Mouse (Mus musculus) liver, embryonic 12.5 days (tissue): ENCODE data around the gene Ano1. TPM values are rescaled to one million over a fixed set of nuclear protein-coding genes. Genes with fewer than 3 reads are reported as not detected.

ENCODE experiments used
- ATAC-seq: fragments of 200-750 bp; cut with Nextera tagmentation; 2 replicates; pipeline ENCODE4 v1.8.0; 2017; ENCODE audit warnings: moderate number of reproducible peaks, mild to moderate bottlenecking, moderate library complexity
- H3K27ac ChIP-seq: fragments of 300-500 bp; sonication (generic); 2 replicates; pipeline ENCODE4 v1.5.1; 2016; ENCODE audit warnings: mild to moderate bottlenecking
- H3K27me3 ChIP-seq: fragments of 300-500 bp; sonication (generic); replicated peaks from 2 replicates; pipeline ENCODE4 v1.6.1; 2016; ENCODE audit warnings: mild to moderate bottlenecking, moderate library complexity
- H3K36me3 ChIP-seq: fragments of 300-500 bp; sonication (generic); 2 replicates; pipeline ENCODE4 v1.6.1; 2016; ENCODE audit warnings: mild to moderate bottlenecking, moderate library complexity
- H3K4me1 ChIP-seq: fragments of 300-500 bp; sonication (generic); 2 replicates; pipeline ENCODE4 v1.6.1; 2016
- H3K4me2 ChIP-seq: fragments of 300-500 bp; sonication (generic); 2 replicates; pipeline ENCODE4 v1.6.1; 2016; ENCODE audit warnings: mild to moderate bottlenecking, moderate library complexity
- H3K4me3 ChIP-seq: fragments of 300-500 bp; sonication (generic); 2 replicates; pipeline ENCODE4 v1.5.1; 2016; ENCODE audit warnings: mild to moderate bottlenecking, moderate library complexity
- H3K9ac ChIP-seq: fragments of 300-500 bp; sonication (generic); 2 replicates; pipeline ENCODE4 v1.6.1; 2016; ENCODE audit warnings: mild to moderate bottlenecking, moderate library complexity
- H3K9me3 ChIP-seq: fragments of 300-500 bp; sonication (generic); replicated peaks from 2 replicates; pipeline ENCODE4 v1.6.1; 2016; ENCODE audit warnings: mild to moderate bottlenecking, moderate library complexity
- WGBS: fragments of 180-500 bp; shearing (Covaris S2); methylation state at CpG from one replicate; pipeline ENCODE4 v1.1.7; 2016; ENCODE audit not compliant: insufficient replicate concordance; 5-methylcytosine and 5-hydroxymethylcytosine counted together
- polyA plus RNA-seq: library from polyadenylated mRNA; unstranded; fragments of >200 nt; fragmentation: Nextera tagmentation; extraction: Ambion mirVana; gene quantifications from 2 replicates; pipeline ENCODE4 v1.2.1, GENCODE M21; 2016

Ano1 gene
- polyA plus RNA-seq, 1 experiment from 2014 or later: 7.2 TPM

GRCm38 (mm10) chr7:144627606-144628333, 124.0 kb downstream of the Ano1 start:
- no peak overlapping the region for H3K27ac ChIP-seq
- ATAC-seq: no peak
- no peak overlapping the region for H3K9ac ChIP-seq
- no peaks in the 10 kb centered on the region for H3K4me1 ChIP-seq
- no peak overlapping the region for H3K4me3 ChIP-seq
- 0 out of 2 replicates have a peak, but pooled peaks cover 4% of the 10 kb centered on the region for H3K36me3 ChIP-seq
- 54% methylated on average over 13 of the region's 13 CpGs for WGBS
- peaks cover 35% of the 10 kb centered on the region for H3K27me3 ChIP-seq
- no peak overlapping the region for H3K4me2 ChIP-seq
- no peaks in the 10 kb centered on the region for H3K9me3 ChIP-seq

- H3K9ac ChIP-seq: no peak overlapping the region
- peaks cover 32% of the 10 kb centered on the region for H3K27me3 ChIP-seq
- no peaks in the 10 kb centered on the region for H3K4me1 ChIP-seq
- 57% methylated on average over 2 of the region's 2 CpGs for WGBS
- H3K9me3 ChIP-seq: no peaks in the 10 kb centered on the region
- no peak overlapping the region for H3K27ac ChIP-seq
- no peak overlapping the region for H3K4me3 ChIP-seq
- H3K4me2 ChIP-seq: no peak overlapping the region
- 0 out of 2 replicates have a peak, but pooled peaks cover 4% of the 10 kb centered on the region for H3K36me3 ChIP-seq
- no peak for ATAC-seq
Observed at GRCm38 (mm10) chr7:144626042-144626441, 125.7 kb downstream of the Ano1 start.

GRCm38 (mm10) chr7:144620721-144621681, 130.8 kb downstream of the Ano1 start:
- WGBS: 69% methylated on average over 22 of the region's 22 CpGs
- ATAC-seq: no peak
- H3K4me2 ChIP-seq: no peak overlapping the region
- H3K36me3 ChIP-seq: no peaks in the 10 kb centered on the region
- no peak overlapping the region for H3K27ac ChIP-seq
- H3K4me1 ChIP-seq: no peaks in the 10 kb centered on the region
- H3K9me3 ChIP-seq: no peaks in the 10 kb centered on the region
- H3K4me3 ChIP-seq: no peak overlapping the region
- H3K9ac ChIP-seq: no peak overlapping the region
- H3K27me3 ChIP-seq: 0 out of 2 replicates have a peak, but pooled peaks cover 12% of the 10 kb centered on the region

GRCm38 (mm10) chr7:144620315-144620714, 131.5 kb downstream of the Ano1 start:
- no peak for ATAC-seq
- H3K9ac ChIP-seq: no peak overlapping the region

GRCm38 (mm10) chr7:144615343-144615742, 136.4 kb downstream of the Ano1 start:
- H3K4me1 ChIP-seq: no peaks in the 10 kb centered on the region
- no peaks in the 10 kb centered on the region for H3K9me3 ChIP-seq
- no peak for ATAC-seq
- 0 out of 2 replicates have a peak, but pooled peaks cover 6% of the 10 kb centered on the region for H3K27me3 ChIP-seq
- no peak overlapping the region for H3K4me2 ChIP-seq
- H3K4me3 ChIP-seq: no peak overlapping the region
- WGBS: 62% methylated on average over 6 of the region's 6 CpGs
- H3K9ac ChIP-seq: no peak overlapping the region
- H3K27ac ChIP-seq: no peak overlapping the region
- 0 out of 2 replicates have a peak, but pooled peaks cover 3% of the 10 kb centered on the region for H3K36me3 ChIP-seq

More at GRCm38 (mm10) chr7:144620315-144620714, 131.5 kb downstream of the Ano1 start:
- no peak overlapping the region for H3K4me2 ChIP-seq
- H3K9me3 ChIP-seq: no peaks in the 10 kb centered on the region
- H3K36me3 ChIP-seq: no peaks in the 10 kb centered on the region
- H3K27me3 ChIP-seq: 0 out of 2 replicates have a peak, but pooled peaks cover 11% of the 10 kb centered on the region
- H3K27ac ChIP-seq: no peak overlapping the region
- H3K4me3 ChIP-seq: no peak overlapping the region
- no peaks in the 10 kb centered on the region for H3K4me1 ChIP-seq

- Histone ChIP-seq H3K9ac (no peak overlapping the region), H3K4me3 (no peak overlapping the region), H3K27me3 (0 out of 2 replicates have a peak, but pooled peaks cover 3% of the 10 kb centered on the region), H3K9me3 (no peaks in the 10 kb centered on the region), H3K4me2 (no peak overlapping the region), H3K4me1 (no peaks in the 10 kb centered on the region), H3K27ac (no peak overlapping the region), H3K36me3 (0 out of 2 replicates have a peak, but pooled peaks cover 3% of the 10 kb centered on the region)
- 47% methylated on average over 4 of the region's 4 CpGs for WGBS
- no peak for ATAC-seq
Observed at GRCm38 (mm10) chr7:144612829-144613228, 138.9 kb downstream of the Ano1 start.

- 59% methylated on average over 4 of the region's 4 CpGs for WGBS
- no peak overlapping the region for H3K4me3 ChIP-seq
- no peak overlapping the region for H3K9ac ChIP-seq
- H3K4me2 ChIP-seq: no peak overlapping the region
- H3K9me3 ChIP-seq: no peaks in the 10 kb centered on the region
- 0 out of 2 replicates have a peak, but pooled peaks cover 3% of the 10 kb centered on the region for H3K27me3 ChIP-seq
- no peak for ATAC-seq
- H3K36me3 ChIP-seq: 0 out of 2 replicates have a peak, but pooled peaks cover 3% of the 10 kb centered on the region
- no peaks in the 10 kb centered on the region for H3K4me1 ChIP-seq
- no peak overlapping the region for H3K27ac ChIP-seq
Observed at GRCm38 (mm10) chr7:144612351-144612750, 139.4 kb downstream of the Ano1 start.

GRCm38 (mm10) chr7:144611595-144611994, 140.2 kb downstream of the Ano1 start:
- ATAC-seq: no peak
- H3K4me3 ChIP-seq: no peak overlapping the region
- WGBS: 69% methylated on average over 16 of the region's 16 CpGs

GRCm38 (mm10) chr7:144609568-144609967, 142.2 kb downstream of the Ano1 start:
- no peaks in the 10 kb centered on the region for H3K27me3 ChIP-seq
- H3K36me3 ChIP-seq: 0 out of 2 replicates have a peak, but pooled peaks cover 3% of the 10 kb centered on the region
- no peaks in the 10 kb centered on the region for H3K9me3 ChIP-seq
- ATAC-seq: no peak
- no peaks in the 10 kb centered on the region for H3K4me1 ChIP-seq
- H3K4me3 ChIP-seq: no peak overlapping the region
- no peak overlapping the region for H3K9ac ChIP-seq
- H3K4me2 ChIP-seq: no peak overlapping the region
- H3K27ac ChIP-seq: no peak overlapping the region
- 63% methylated on average over 7 of the region's 7 CpGs for WGBS

More at GRCm38 (mm10) chr7:144611595-144611994, 140.2 kb downstream of the Ano1 start:
- no peak overlapping the region for H3K9ac ChIP-seq
- no peaks in the 10 kb centered on the region for H3K4me1 ChIP-seq
- 0 out of 2 replicates have a peak, but pooled peaks cover 3% of the 10 kb centered on the region for H3K36me3 ChIP-seq
- H3K9me3 ChIP-seq: no peaks in the 10 kb centered on the region
- H3K27me3 ChIP-seq: no peaks in the 10 kb centered on the region
- H3K27ac ChIP-seq: no peak overlapping the region
- no peak overlapping the region for H3K4me2 ChIP-seq

- 76% methylated on average over 15 of the region's 15 CpGs for WGBS
- ATAC-seq: no peak
- H3K36me3 ChIP-seq: no peaks in the 10 kb centered on the region
Observed at GRCm38 (mm10) chr7:144607862-144608261, 143.9 kb downstream of the Ano1 start.

GRCm38 (mm10) chr7:144604735-144605134, 147.0 kb downstream of the Ano1 start:
- ATAC-seq: no peak
- H3K9me3 ChIP-seq: no peaks in the 10 kb centered on the region
- WGBS: 62% methylated on average over 4 of the region's 4 CpGs
- no peak overlapping the region for H3K27ac ChIP-seq
- H3K4me3 ChIP-seq: no peak overlapping the region
- no peak overlapping the region for H3K9ac ChIP-seq
- no peak overlapping the region for H3K4me2 ChIP-seq
- H3K36me3 ChIP-seq: peaks cover 2% of the 10 kb centered on the region; the same call in 1 of the 2 replicates
- H3K4me1 ChIP-seq: no peaks in the 10 kb centered on the region
- no peaks in the 10 kb centered on the region; the same call in 1 of the 2 replicates for H3K27me3 ChIP-seq

More at GRCm38 (mm10) chr7:144607862-144608261, 143.9 kb downstream of the Ano1 start:
- H3K4me1 ChIP-seq: no peaks in the 10 kb centered on the region
- H3K27me3 ChIP-seq: no peaks in the 10 kb centered on the region; the same call in 1 of the 2 replicates
- H3K27ac ChIP-seq: no peak overlapping the region
- no peaks in the 10 kb centered on the region for H3K9me3 ChIP-seq
- H3K4me3 ChIP-seq: no peak overlapping the region
- H3K4me2 ChIP-seq: no peak overlapping the region
- no peak overlapping the region for H3K9ac ChIP-seq
